Mouse (Mus musculus): ENCODE measurements around the gene Rcor3. TPM values are rescaled to one million over a fixed set of nuclear protein-coding genes. Genes with fewer than 3 reads are reported as not detected.

Gene Rcor3
- polyA plus RNA-seq, 1 experiment, result 38.0 TPM

DNA sequence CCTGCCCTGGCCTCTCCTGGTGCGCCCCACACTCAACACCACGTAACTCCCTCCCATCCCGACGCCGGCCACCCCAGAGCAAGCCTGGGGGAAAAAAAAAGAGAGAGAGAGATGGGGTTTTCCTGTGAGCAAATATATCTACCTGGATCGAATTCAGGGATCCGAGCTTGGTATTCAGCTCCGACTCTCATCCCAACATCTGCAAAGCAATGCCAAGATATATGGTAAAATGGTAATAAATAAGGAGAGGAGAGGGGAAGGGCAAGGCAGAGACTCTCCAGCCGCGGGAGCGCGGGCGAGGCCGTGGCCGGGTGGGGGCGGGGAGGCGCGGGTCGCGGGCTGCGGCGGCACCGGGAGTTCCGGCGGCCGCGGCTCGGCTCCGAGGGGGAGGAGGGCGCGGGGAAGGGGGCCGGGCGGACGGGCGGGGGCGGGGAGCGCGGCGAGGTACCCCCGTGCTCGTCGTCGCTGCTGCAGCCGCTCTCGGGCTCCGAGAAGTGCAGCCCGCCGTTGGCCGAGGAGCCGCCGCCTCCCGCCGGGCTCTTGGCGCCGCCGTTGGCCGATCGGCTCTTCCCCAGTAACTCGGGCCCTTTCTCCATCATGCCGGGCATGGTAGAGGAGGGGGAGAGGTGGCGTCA, 454 bp downstream of the Rcor3 start:
- H3K27me3 ChIP-seq (ENCODE audit: control insufficient read depth, insufficient read depth, low read length), result no peaks in the 10 kb centered on the region
- no peaks in the 10 kb centered on the region for H3K4me1 ChIP-seq (ENCODE audit: control insufficient read depth, insufficient read depth, insufficient read length, low read length)
- peaks cover 3% of the 10 kb centered on the region; the same call in 1 of the 2 replicates for H3K36me3 ChIP-seq (ENCODE audit: control insufficient read depth, insufficient read depth, low read length)
- TF ChIP-seq POLR2A (IDR thresholded peaks at IDR 0.05; ENCODE audit: low read depth, low read length), result 0 out of 2 replicates have a peak, but pooled peaks have one; percentile 36
- TF ChIP-seq CTCF (IDR thresholded peaks at IDR 0.05; ENCODE audit: extremely low read depth, insufficient read length, insufficient replicate concordance, low read depth, low read length), result no peak
- H3K4me3 ChIP-seq (ENCODE audit: low read depth, low read length), result peak overlapping the region; percentile 95
- WGBS, result under 1% methylated on average over 47 of the region's 61 CpGs
- H3K27ac ChIP-seq (ENCODE audit: insufficient read depth, low read depth, low read length), result peak overlapping the region; percentile 89

DNA sequence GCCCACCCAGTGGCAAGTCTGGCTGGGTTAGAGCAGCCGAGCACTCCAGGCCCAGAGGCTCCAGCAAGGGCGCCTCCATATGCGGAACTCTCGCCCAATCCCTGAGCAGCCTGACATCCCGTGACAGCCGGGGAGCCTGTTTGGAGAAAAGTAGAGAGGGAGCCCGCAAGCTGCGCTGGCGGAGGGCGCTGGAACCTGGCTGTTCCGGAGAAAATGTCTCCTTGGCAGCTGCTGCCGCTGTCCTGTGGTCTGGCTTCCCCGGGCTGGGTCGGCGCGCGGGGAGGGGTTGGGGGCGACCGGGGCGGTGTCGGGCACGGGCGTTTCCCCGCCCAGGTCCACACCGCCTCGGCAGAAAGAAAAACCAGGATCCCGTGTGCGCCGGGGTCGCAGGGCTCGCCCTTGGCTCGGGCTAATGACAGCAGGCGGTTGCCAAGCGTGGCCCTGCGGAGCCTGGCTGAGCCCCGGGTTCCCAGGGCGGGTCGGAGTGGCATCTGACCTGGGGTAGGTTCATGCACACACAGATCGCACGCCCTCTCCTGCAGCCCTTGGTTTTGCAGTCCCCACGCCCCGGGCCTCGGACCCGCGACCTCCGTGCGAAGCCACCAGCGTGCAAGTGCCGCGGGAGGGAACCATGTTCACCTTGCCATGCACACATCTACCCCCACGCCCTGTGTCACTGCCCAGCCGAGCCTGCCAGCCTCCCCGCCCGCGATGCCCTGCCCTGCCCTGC, 1.1 kb downstream of the Rcor3 start:
- H3K27ac ChIP-seq (ENCODE audit: insufficient read depth, low read depth, low read length), result peak overlapping the region; percentile 89
- no peaks in the 10 kb centered on the region for H3K4me1 ChIP-seq (ENCODE audit: control insufficient read depth, insufficient read depth, insufficient read length, low read length)
- no peaks in the 10 kb centered on the region for H3K27me3 ChIP-seq (ENCODE audit: control insufficient read depth, insufficient read depth, low read length)
- TF ChIP-seq CTCF (IDR thresholded peaks at IDR 0.05; ENCODE audit: extremely low read depth, insufficient read length, insufficient replicate concordance, low read depth, low read length), result no peak
- no peak; the same call in none of the 2 replicates for TF ChIP-seq POLR2A (IDR thresholded peaks at IDR 0.05; ENCODE audit: low read depth, low read length)
- H3K36me3 ChIP-seq (ENCODE audit: control insufficient read depth, insufficient read depth, low read length), result peaks cover 3% of the 10 kb centered on the region; the same call in 1 of the 2 replicates
- H3K4me3 ChIP-seq (ENCODE audit: low read depth, low read length), result peak overlapping the region; percentile 95
- WGBS, result under 1% methylated on average over 53 of the region's 55 CpGs

DNA sequence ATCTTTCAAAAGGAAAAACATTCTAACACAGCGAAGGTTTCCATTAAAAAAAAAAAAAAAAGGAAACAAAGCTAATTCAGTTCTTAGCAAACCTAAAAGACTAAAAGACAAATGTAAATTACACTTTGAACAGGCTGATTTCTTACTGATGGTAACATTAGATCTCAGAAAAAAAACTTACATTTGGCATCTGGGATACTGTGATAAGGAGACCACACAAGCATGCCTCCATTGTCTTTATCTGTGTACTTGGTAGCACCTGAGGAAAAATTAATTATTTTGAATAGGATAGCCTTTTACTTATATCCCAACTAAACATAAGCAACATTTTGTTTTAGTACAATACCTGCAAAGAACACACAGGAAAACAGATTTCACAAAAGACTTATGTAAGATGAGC, 7.7 kb downstream of the Rcor3 start:
- Histone ChIP-seq H3K36me3 (ENCODE audit: control insufficient read depth, insufficient read depth, low read length) (peaks cover 27% of the 10 kb centered on the region), H3K4me1 (ENCODE audit: control insufficient read depth, insufficient read depth, insufficient read length, low read length) (no peaks in the 10 kb centered on the region), H3K27me3 (ENCODE audit: control insufficient read depth, insufficient read depth, low read length) (no peaks in the 10 kb centered on the region), H3K27ac (ENCODE audit: insufficient read depth, low read depth, low read length) (no peak overlapping the region), H3K4me3 (ENCODE audit: low read depth, low read length) (no peak overlapping the region)
- TF ChIP-seq POLR2A (IDR thresholded peaks at IDR 0.05; ENCODE audit: low read depth, low read length) (no peak), CTCF (IDR thresholded peaks at IDR 0.05; ENCODE audit: extremely low read depth, insufficient read length, insufficient replicate concordance, low read depth, low read length) (no peak)
- 79% methylated on average over 1 of the region's 1 CpGs for WGBS

DNA sequence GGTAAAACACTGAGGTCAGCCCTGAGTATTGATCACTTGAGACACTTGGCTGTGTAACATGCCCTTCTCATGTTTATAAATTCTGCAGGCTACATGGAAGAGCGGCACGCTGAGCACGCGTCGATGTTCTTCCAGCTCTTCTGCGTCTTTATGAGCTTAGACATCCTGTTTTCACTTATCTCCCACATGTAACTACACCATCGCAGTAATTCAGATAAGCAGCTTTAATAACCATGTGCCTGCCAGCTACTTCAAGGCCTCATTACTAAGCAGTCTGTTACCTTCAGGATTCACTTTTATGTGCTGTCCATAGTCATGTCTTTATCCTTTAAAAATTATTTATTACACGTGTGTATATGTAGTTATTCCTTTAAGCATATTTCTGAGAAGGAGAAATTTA, 9.5 kb downstream of the Rcor3 start:
- Histone ChIP-seq H3K4me1 (ENCODE audit: control insufficient read depth, insufficient read depth, insufficient read length, low read length) (no peaks in the 10 kb centered on the region), H3K4me3 (ENCODE audit: low read depth, low read length) (no peak overlapping the region), H3K36me3 (ENCODE audit: control insufficient read depth, insufficient read depth, low read length) (peaks cover 30% of the 10 kb centered on the region), H3K27ac (ENCODE audit: insufficient read depth, low read depth, low read length) (no peak overlapping the region), H3K27me3 (ENCODE audit: control insufficient read depth, insufficient read depth, low read length) (no peaks in the 10 kb centered on the region)
- 82% methylated on average over 8 of the region's 8 CpGs for WGBS
- TF ChIP-seq POLR2A (IDR thresholded peaks at IDR 0.05; ENCODE audit: low read depth, low read length) (no peak), CTCF (IDR thresholded peaks at IDR 0.05; ENCODE audit: extremely low read depth, insufficient read length, insufficient replicate concordance, low read depth, low read length) (no peak)

DNA sequence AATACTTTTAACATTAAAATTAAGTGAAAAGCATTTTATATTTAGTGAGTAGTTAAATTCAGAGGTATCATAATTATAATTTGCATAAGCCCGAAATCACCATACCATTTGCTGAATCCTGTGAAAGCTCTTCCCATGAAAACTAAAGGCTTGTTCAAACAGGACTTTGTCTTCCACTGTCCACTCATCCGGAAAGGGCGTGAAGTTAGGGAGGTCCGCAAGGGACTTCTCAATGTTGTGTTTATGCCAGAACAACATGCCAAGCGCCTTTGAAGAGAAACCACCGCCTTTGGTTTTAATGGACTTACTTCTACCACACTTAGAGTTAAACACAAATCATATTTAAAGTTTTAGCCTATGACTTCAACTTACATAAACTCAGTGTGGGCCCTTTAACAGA, 12.1 kb downstream of the Rcor3 start:
- TF ChIP-seq POLR2A (IDR thresholded peaks at IDR 0.05; ENCODE audit: low read depth, low read length), result no peak
- TF ChIP-seq CTCF (IDR thresholded peaks at IDR 0.05; ENCODE audit: extremely low read depth, insufficient read length, insufficient replicate concordance, low read depth, low read length), result no peak
- Histone ChIP-seq H3K4me1 (ENCODE audit: control insufficient read depth, insufficient read depth, insufficient read length, low read length) (no peaks in the 10 kb centered on the region), H3K27ac (ENCODE audit: insufficient read depth, low read depth, low read length) (no peak overlapping the region), H3K4me3 (ENCODE audit: low read depth, low read length) (no peak overlapping the region), H3K27me3 (ENCODE audit: control insufficient read depth, insufficient read depth, low read length) (no peaks in the 10 kb centered on the region), H3K36me3 (ENCODE audit: control insufficient read depth, insufficient read depth, low read length) (peaks cover 44% of the 10 kb centered on the region)
- WGBS, result 92% methylated on average over 6 of the region's 6 CpGs

DNA sequence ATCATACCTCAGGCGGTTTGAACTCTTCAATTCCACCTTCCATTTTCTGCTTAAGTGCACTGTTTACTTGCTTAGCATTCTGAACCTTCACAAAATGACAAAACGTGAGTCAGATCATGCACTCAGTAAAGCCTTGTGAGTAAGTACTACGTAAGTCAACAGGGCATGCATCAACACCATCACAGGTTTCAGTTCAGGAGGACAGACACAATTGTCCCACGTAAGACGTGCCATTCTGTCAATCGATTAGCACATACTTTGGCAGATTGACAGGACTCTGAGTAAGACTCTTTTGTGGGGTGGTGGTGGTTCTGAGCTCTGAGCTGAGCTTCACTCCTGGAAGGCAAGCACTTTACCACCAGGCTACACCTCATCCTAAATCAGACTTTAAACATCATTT, 21.6 kb downstream of the Rcor3 start:
- no peak overlapping the region for H3K4me3 ChIP-seq (ENCODE audit: low read depth, low read length)
- no peak for TF ChIP-seq POLR2A (IDR thresholded peaks at IDR 0.05; ENCODE audit: low read depth, low read length)
- TF ChIP-seq CTCF (IDR thresholded peaks at IDR 0.05; ENCODE audit: extremely low read depth, insufficient read length, insufficient replicate concordance, low read depth, low read length), result no peak
- H3K27ac ChIP-seq (ENCODE audit: insufficient read depth, low read depth, low read length), result no peak overlapping the region
- H3K4me1 ChIP-seq (ENCODE audit: control insufficient read depth, insufficient read depth, insufficient read length, low read length), result no peaks in the 10 kb centered on the region
- no peaks in the 10 kb centered on the region for H3K27me3 ChIP-seq (ENCODE audit: control insufficient read depth, insufficient read depth, low read length)
- H3K36me3 ChIP-seq (ENCODE audit: control insufficient read depth, insufficient read depth, low read length), result peaks cover 56% of the 10 kb centered on the region
- 82% methylated on average over 6 of the region's 6 CpGs for WGBS

DNA sequence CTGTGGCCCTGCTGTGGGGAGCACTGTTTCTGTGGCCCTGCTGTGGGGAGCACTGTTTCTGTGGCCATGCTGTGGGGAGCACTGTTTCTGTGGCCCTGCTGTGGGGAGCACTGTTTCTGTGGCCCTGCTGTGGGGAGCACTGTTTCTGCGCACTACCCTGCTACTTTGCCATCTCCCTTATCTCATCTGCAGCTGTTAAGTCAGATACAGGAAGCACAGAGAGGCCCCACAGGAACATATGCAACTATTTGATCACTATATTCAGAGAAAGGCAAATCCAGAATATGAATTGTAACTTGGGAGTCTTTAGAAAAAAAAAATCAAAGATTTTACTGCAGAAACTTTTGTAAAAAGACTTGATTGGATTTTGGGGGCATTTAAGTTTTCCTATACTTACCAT, 22.5 kb downstream of the Rcor3 start:
- Histone ChIP-seq H3K4me1 (ENCODE audit: control insufficient read depth, insufficient read depth, insufficient read length, low read length) (no peaks in the 10 kb centered on the region), H3K27ac (ENCODE audit: insufficient read depth, low read depth, low read length) (no peak overlapping the region), H3K27me3 (ENCODE audit: control insufficient read depth, insufficient read depth, low read length) (no peaks in the 10 kb centered on the region), H3K4me3 (ENCODE audit: low read depth, low read length) (no peak overlapping the region), H3K36me3 (ENCODE audit: control insufficient read depth, insufficient read depth, low read length) (peaks cover 54% of the 10 kb centered on the region)
- WGBS, result 86% methylated on average over 1 of the region's 1 CpGs
- no peak for TF ChIP-seq POLR2A (IDR thresholded peaks at IDR 0.05; ENCODE audit: low read depth, low read length)
- TF ChIP-seq CTCF (IDR thresholded peaks at IDR 0.05; ENCODE audit: extremely low read depth, insufficient read length, insufficient replicate concordance, low read depth, low read length), result no peak
